Mouse (Mus musculus): ENCODE data around the gene Safb.

- TF ChIP-seq CTCF (IDR thresholded peaks at IDR 0.05; ENCODE audit: extremely low read depth, insufficient read depth, insufficient read length, insufficient replicate concordance) = no peak
- TF ChIP-seq POLR2A (IDR thresholded peaks at IDR 0.05; ENCODE audit: low read depth, low read length) = no peak
These were observed 17.3 kb upstream of the Safb start for GRCm38 (mm10) chr17:56567370-56567769.

Data from spleen, adult 2 months (tissue).